Mouse (Mus musculus): ENCODE results near the gene Ntrk3. TPM values are rescaled to one million over a fixed set of nuclear protein-coding genes. Genes with fewer than 3 reads are reported as not detected.

Ntrk3 gene
- polyA plus RNA-seq, 1 experiment from 2014 or later = 1.3 TPM

GRCm38 (mm10) chr7:78684943-78685342 lies 52.9 kb downstream of the Ntrk3 start:
- H3K4me3 ChIP-seq (ENCODE audit: control insufficient read depth in 1 of 2, insufficient read depth in 1 of 2, low read depth in 1 of 2, low read length in 2 of 2) = no peak overlapping the region
- ATAC-seq (ENCODE audit: insufficient number of reproducible peaks, insufficient read depth, low FRiP score, low read depth) = no peak
- WGBS = 55% methylated on average over 6 of the region's 6 CpGs

GRCm38 (mm10) chr7:78680871-78681270 lies 56.9 kb downstream of the Ntrk3 start:
- H3K9ac ChIP-seq (ENCODE audit: low read length) = no peak overlapping the region
- H3K9me3 ChIP-seq (ENCODE audit: control insufficient read depth, low read length) = no peaks in the 10 kb centered on the region
- H3K27ac ChIP-seq (replicated peaks in 1 of 2; ENCODE audit: control insufficient read depth in 1 of 2, insufficient read depth in 1 of 2, low read depth in 2 of 2, low read length in 2 of 2) = no peak overlapping the region

More at GRCm38 (mm10) chr7:78684943-78685342, 52.9 kb downstream of the Ntrk3 start:
- no peak overlapping the region for H3K9ac ChIP-seq (ENCODE audit: low read length)
- no peaks in the 10 kb centered on the region for H3K27me3 ChIP-seq (ENCODE audit: control insufficient read depth, insufficient read depth, low read length)
- no peak overlapping the region for H3K4me2 ChIP-seq (ENCODE audit: low read length)
- no peaks in the 10 kb centered on the region for H3K4me1 ChIP-seq (ENCODE audit: control insufficient read depth in 2 of 2, insufficient read depth in 2 of 2, low read length in 2 of 2)
- H3K36me3 ChIP-seq (ENCODE audit: control insufficient read depth, insufficient read depth, low read length) = no peaks in the 10 kb centered on the region
- H3K27ac ChIP-seq (replicated peaks in 1 of 2; ENCODE audit: control insufficient read depth in 1 of 2, insufficient read depth in 1 of 2, low read depth in 2 of 2, low read length in 2 of 2) = no peak overlapping the region
- H3K9me3 ChIP-seq (ENCODE audit: control insufficient read depth, low read length) = no peaks in the 10 kb centered on the region

GRCm38 (mm10) chr7:78669407-78669806 lies 68.4 kb downstream of the Ntrk3 start:
- H3K4me1 ChIP-seq (ENCODE audit: control insufficient read depth in 2 of 2, insufficient read depth in 2 of 2, low read length in 2 of 2) = no peaks in the 10 kb centered on the region
- no peak overlapping the region for H3K4me3 ChIP-seq (ENCODE audit: control insufficient read depth in 1 of 2, insufficient read depth in 1 of 2, low read depth in 1 of 2, low read length in 2 of 2)
- WGBS = 85% methylated on average over 16 of the region's 16 CpGs
- no peaks in the 10 kb centered on the region for H3K27me3 ChIP-seq (ENCODE audit: control insufficient read depth, insufficient read depth, low read length)
- ATAC-seq (ENCODE audit: insufficient number of reproducible peaks, insufficient read depth, low FRiP score, low read depth) = no peak
- no peaks in the 10 kb centered on the region for H3K9me3 ChIP-seq (ENCODE audit: control insufficient read depth, low read length)
- no peak overlapping the region for H3K4me2 ChIP-seq (ENCODE audit: low read length)
- no peak overlapping the region for H3K9ac ChIP-seq (ENCODE audit: low read length)
- no peaks in the 10 kb centered on the region for H3K36me3 ChIP-seq (ENCODE audit: control insufficient read depth, insufficient read depth, low read length)
- no peak overlapping the region for H3K27ac ChIP-seq (replicated peaks in 1 of 2; ENCODE audit: control insufficient read depth in 1 of 2, insufficient read depth in 1 of 2, low read depth in 2 of 2, low read length in 2 of 2)

More at GRCm38 (mm10) chr7:78680871-78681270, 56.9 kb downstream of the Ntrk3 start:
- H3K36me3 ChIP-seq (ENCODE audit: control insufficient read depth, insufficient read depth, low read length) = no peaks in the 10 kb centered on the region
- H3K4me1 ChIP-seq (ENCODE audit: control insufficient read depth in 2 of 2, insufficient read depth in 2 of 2, low read length in 2 of 2) = no peaks in the 10 kb centered on the region
- no peak overlapping the region for H3K4me2 ChIP-seq (ENCODE audit: low read length)
- no peaks in the 10 kb centered on the region for H3K27me3 ChIP-seq (ENCODE audit: control insufficient read depth, insufficient read depth, low read length)
- no peak overlapping the region for H3K4me3 ChIP-seq (ENCODE audit: control insufficient read depth in 1 of 2, insufficient read depth in 1 of 2, low read depth in 1 of 2, low read length in 2 of 2)
- ATAC-seq (ENCODE audit: insufficient number of reproducible peaks, insufficient read depth, low FRiP score, low read depth) = no peak
- 82% methylated on average over 2 of the region's 2 CpGs for WGBS

GRCm38 (mm10) chr7:78668916-78669315 lies 68.9 kb downstream of the Ntrk3 start:
- no peak overlapping the region for H3K27ac ChIP-seq (replicated peaks in 1 of 2; ENCODE audit: control insufficient read depth in 1 of 2, insufficient read depth in 1 of 2, low read depth in 2 of 2, low read length in 2 of 2)
- H3K36me3 ChIP-seq (ENCODE audit: control insufficient read depth, insufficient read depth, low read length) = no peaks in the 10 kb centered on the region
- no peak overlapping the region for H3K9ac ChIP-seq (ENCODE audit: low read length)
- 89% methylated on average over 6 of the region's 6 CpGs for WGBS
- H3K9me3 ChIP-seq (ENCODE audit: control insufficient read depth, low read length) = no peaks in the 10 kb centered on the region
- no peak overlapping the region for H3K4me3 ChIP-seq (ENCODE audit: control insufficient read depth in 1 of 2, insufficient read depth in 1 of 2, low read depth in 1 of 2, low read length in 2 of 2)
- H3K4me1 ChIP-seq (ENCODE audit: control insufficient read depth in 2 of 2, insufficient read depth in 2 of 2, low read length in 2 of 2) = no peaks in the 10 kb centered on the region
- H3K4me2 ChIP-seq (ENCODE audit: low read length) = no peak overlapping the region
- ATAC-seq (ENCODE audit: insufficient number of reproducible peaks, insufficient read depth, low FRiP score, low read depth) = no peak
- H3K27me3 ChIP-seq (ENCODE audit: control insufficient read depth, insufficient read depth, low read length) = no peaks in the 10 kb centered on the region

- no peaks in the 10 kb centered on the region for H3K4me1 ChIP-seq (ENCODE audit: control insufficient read depth in 2 of 2, insufficient read depth in 2 of 2, low read length in 2 of 2)
- 81% methylated on average over 6 of the region's 6 CpGs for WGBS
Observed at GRCm38 (mm10) chr7:78668003-78668635, 69.7 kb downstream of the Ntrk3 start.

GRCm38 (mm10) chr7:78660832-78661231 lies 77.0 kb downstream of the Ntrk3 start:
- no peak for ATAC-seq (ENCODE audit: insufficient number of reproducible peaks, insufficient read depth, low FRiP score, low read depth)
- Histone ChIP-seq H3K4me1 (ENCODE audit: control insufficient read depth in 2 of 2, insufficient read depth in 2 of 2, low read length in 2 of 2) (no peaks in the 10 kb centered on the region), H3K4me3 (ENCODE audit: control insufficient read depth in 1 of 2, insufficient read depth in 1 of 2, low read depth in 1 of 2, low read length in 2 of 2) (no peak overlapping the region), H3K9me3 (ENCODE audit: control insufficient read depth, low read length) (no peaks in the 10 kb centered on the region), H3K9ac (ENCODE audit: low read length) (no peak overlapping the region), H3K27me3 (ENCODE audit: control insufficient read depth, insufficient read depth, low read length) (no peaks in the 10 kb centered on the region), H3K4me2 (ENCODE audit: low read length) (no peak overlapping the region), H3K27ac (replicated peaks in 1 of 2; ENCODE audit: control insufficient read depth in 1 of 2, insufficient read depth in 1 of 2, low read depth in 2 of 2, low read length in 2 of 2) (no peak overlapping the region), H3K36me3 (ENCODE audit: control insufficient read depth, insufficient read depth, low read length) (no peaks in the 10 kb centered on the region)
- 78% methylated on average over 7 of the region's 7 CpGs for WGBS

More at GRCm38 (mm10) chr7:78668003-78668635, 69.7 kb downstream of the Ntrk3 start:
- Histone ChIP-seq H3K27ac (replicated peaks in 1 of 2; ENCODE audit: control insufficient read depth in 1 of 2, insufficient read depth in 1 of 2, low read depth in 2 of 2, low read length in 2 of 2) (no peak overlapping the region), H3K27me3 (ENCODE audit: control insufficient read depth, insufficient read depth, low read length) (no peaks in the 10 kb centered on the region), H3K36me3 (ENCODE audit: control insufficient read depth, insufficient read depth, low read length) (no peaks in the 10 kb centered on the region), H3K4me3 (ENCODE audit: control insufficient read depth in 1 of 2, insufficient read depth in 1 of 2, low read depth in 1 of 2, low read length in 2 of 2) (no peak overlapping the region), H3K9ac (ENCODE audit: low read length) (no peak overlapping the region), H3K9me3 (ENCODE audit: control insufficient read depth, low read length) (no peaks in the 10 kb centered on the region), H3K4me2 (ENCODE audit: low read length) (no peak overlapping the region)
- ATAC-seq (ENCODE audit: insufficient number of reproducible peaks, insufficient read depth, low FRiP score, low read depth) = no peak

GRCm38 (mm10) chr7:78659846-78660245 lies 78.0 kb downstream of the Ntrk3 start:
- Histone ChIP-seq H3K36me3 (ENCODE audit: control insufficient read depth, insufficient read depth, low read length) (no peaks in the 10 kb centered on the region), H3K9me3 (ENCODE audit: control insufficient read depth, low read length) (no peaks in the 10 kb centered on the region), H3K27ac (replicated peaks in 1 of 2; ENCODE audit: control insufficient read depth in 1 of 2, insufficient read depth in 1 of 2, low read depth in 2 of 2, low read length in 2 of 2) (no peak overlapping the region), H3K4me2 (ENCODE audit: low read length) (no peak overlapping the region), H3K9ac (ENCODE audit: low read length) (no peak overlapping the region), H3K27me3 (ENCODE audit: control insufficient read depth, insufficient read depth, low read length) (no peaks in the 10 kb centered on the region), H3K4me1 (ENCODE audit: control insufficient read depth in 2 of 2, insufficient read depth in 2 of 2, low read length in 2 of 2) (no peaks in the 10 kb centered on the region), H3K4me3 (ENCODE audit: control insufficient read depth in 1 of 2, insufficient read depth in 1 of 2, low read depth in 1 of 2, low read length in 2 of 2) (no peak overlapping the region)
- ATAC-seq (ENCODE audit: insufficient number of reproducible peaks, insufficient read depth, low FRiP score, low read depth) = no peak
- WGBS = 79% methylated on average over 2 of the region's 2 CpGs

GRCm38 (mm10) chr7:78658026-78658425 lies 79.8 kb downstream of the Ntrk3 start:
- Histone ChIP-seq H3K36me3 (ENCODE audit: control insufficient read depth, insufficient read depth, low read length) (no peaks in the 10 kb centered on the region), H3K27ac (replicated peaks in 1 of 2; ENCODE audit: control insufficient read depth in 1 of 2, insufficient read depth in 1 of 2, low read depth in 2 of 2, low read length in 2 of 2) (no peak overlapping the region), H3K9me3 (ENCODE audit: control insufficient read depth, low read length) (no peaks in the 10 kb centered on the region), H3K4me3 (ENCODE audit: control insufficient read depth in 1 of 2, insufficient read depth in 1 of 2, low read depth in 1 of 2, low read length in 2 of 2) (no peak overlapping the region), H3K9ac (ENCODE audit: low read length) (no peak overlapping the region), H3K4me1 (ENCODE audit: control insufficient read depth in 2 of 2, insufficient read depth in 2 of 2, low read length in 2 of 2) (no peaks in the 10 kb centered on the region), H3K4me2 (ENCODE audit: low read length) (no peak overlapping the region), H3K27me3 (ENCODE audit: control insufficient read depth, insufficient read depth, low read length) (no peaks in the 10 kb centered on the region)
- WGBS = 64% methylated on average over 10 of the region's 10 CpGs
- ATAC-seq (ENCODE audit: insufficient number of reproducible peaks, insufficient read depth, low FRiP score, low read depth) = no peak

All from heart, embryonic 14.5 days (tissue).